Mouse (Mus musculus): ENCODE measurements around the gene Efna5. TPM values are rescaled to one million over a fixed set of nuclear protein-coding genes. Genes with fewer than 3 reads are reported as not detected.

Efna5 gene
- polyA plus RNA-seq, 1 experiment from 2014 or later: 32.9 TPM

- H3K4me3 ChIP-seq (ENCODE audit: low read depth, low read length): no peak overlapping the region
- no peaks in the 10 kb centered on the region for H3K36me3 ChIP-seq (ENCODE audit: control insufficient read depth, insufficient read depth, low read length)
- ATAC-seq (ENCODE audit: insufficient number of reproducible peaks, low FRiP score, low TSS enrichment, low read depth) (no peak), DNase-seq (ENCODE audit: low spot score) (no peak)
- H3K27ac ChIP-seq (replicated peaks; ENCODE audit: low read depth, low read length): no peak overlapping the region
- H3K4me1 ChIP-seq (ENCODE audit: control insufficient read depth, insufficient read depth, low read length): no peaks in the 10 kb centered on the region
- no peaks in the 10 kb centered on the region for H3K27me3 ChIP-seq (ENCODE audit: control insufficient read depth, insufficient read depth, low read length)
- 85% methylated on average over 6 of the region's 6 CpGs for WGBS
- H3K9ac ChIP-seq (ENCODE audit: low read length): no peak overlapping the region
- no peaks in the 10 kb centered on the region for H3K9me3 ChIP-seq (ENCODE audit: control insufficient read depth, low read length)
- H3K4me2 ChIP-seq (ENCODE audit: low read depth, severe bottlenecking): no peak overlapping the region
These were observed 228.7 kb downstream of the Efna5 start for GRCm38 (mm10) chr17:62652451-62652850.

- no peaks in the 10 kb centered on the region for H3K36me3 ChIP-seq (ENCODE audit: control insufficient read depth, insufficient read depth, low read length)
- ATAC-seq (ENCODE audit: insufficient number of reproducible peaks, low FRiP score, low TSS enrichment, low read depth) (no peak), DNase-seq (ENCODE audit: low spot score) (no peak)
- H3K9me3 ChIP-seq (ENCODE audit: control insufficient read depth, low read length): no peaks in the 10 kb centered on the region
- no peak overlapping the region for H3K4me3 ChIP-seq (ENCODE audit: low read depth, low read length)
- H3K27me3 ChIP-seq (ENCODE audit: control insufficient read depth, insufficient read depth, low read length): no peaks in the 10 kb centered on the region
- no peak overlapping the region for H3K27ac ChIP-seq (replicated peaks; ENCODE audit: low read depth, low read length)
- 79% methylated on average over 8 of the region's 8 CpGs for WGBS
- H3K4me1 ChIP-seq (ENCODE audit: control insufficient read depth, insufficient read depth, low read length): no peaks in the 10 kb centered on the region
- H3K4me2 ChIP-seq (ENCODE audit: low read depth, severe bottlenecking): no peak overlapping the region
- no peak overlapping the region for H3K9ac ChIP-seq (ENCODE audit: low read length)
These were observed 229.4 kb downstream of the Efna5 start for GRCm38 (mm10) chr17:62651696-62652095.

DNA sequence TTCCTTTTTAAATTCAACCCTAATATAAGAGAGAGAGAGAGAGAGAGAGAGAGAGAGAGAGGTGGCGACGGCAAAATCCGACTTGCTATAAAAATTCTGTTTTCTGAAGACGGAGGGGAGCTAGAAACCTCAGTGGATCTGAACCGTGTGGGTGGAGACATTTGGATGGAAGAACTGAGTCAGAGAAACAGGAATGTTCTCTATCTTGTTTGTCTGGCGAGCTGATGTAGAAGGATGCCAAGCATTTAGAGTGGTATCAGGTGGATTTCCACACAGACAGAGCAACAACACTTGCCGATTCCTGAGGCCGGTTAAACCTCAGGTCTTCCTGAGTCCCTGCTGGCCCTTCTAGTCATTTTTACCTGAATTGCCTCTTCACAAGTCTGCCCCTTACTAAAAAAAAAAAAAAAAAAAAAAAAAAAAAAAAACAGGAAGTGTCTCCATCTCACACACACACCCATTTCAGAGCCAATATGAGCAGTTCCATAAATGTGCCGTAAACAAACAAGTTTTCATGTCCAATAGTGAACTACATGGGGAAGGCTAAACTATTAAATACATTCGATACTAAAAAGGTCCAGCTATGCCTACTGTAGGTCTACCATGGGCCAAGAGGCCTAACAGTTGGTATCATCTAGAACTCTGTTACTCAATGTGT, 231.7 kb downstream of the Efna5 start:
- Histone ChIP-seq H3K27me3 (ENCODE audit: control insufficient read depth, insufficient read depth, low read length) (no peaks in the 10 kb centered on the region), H3K4me1 (ENCODE audit: control insufficient read depth, insufficient read depth, low read length) (no peaks in the 10 kb centered on the region), H3K9ac (ENCODE audit: low read length) (no peak overlapping the region), H3K27ac (replicated peaks; ENCODE audit: low read depth, low read length) (no peak overlapping the region), H3K4me2 (ENCODE audit: low read depth, severe bottlenecking) (no peak overlapping the region), H3K4me3 (ENCODE audit: low read depth, low read length) (no peak overlapping the region), H3K36me3 (ENCODE audit: control insufficient read depth, insufficient read depth, low read length) (no peaks in the 10 kb centered on the region), H3K9me3 (ENCODE audit: control insufficient read depth, low read length) (no peaks in the 10 kb centered on the region)
- ATAC-seq (ENCODE audit: insufficient number of reproducible peaks, low FRiP score, low TSS enrichment, low read depth) (no peak), DNase-seq (ENCODE audit: low spot score) (no peak)
- WGBS: 93% methylated on average over 10 of the region's 10 CpGs

GRCm38 (mm10) chr17:62646836-62647235, 234.3 kb downstream of the Efna5 start:
- H3K4me1 ChIP-seq (ENCODE audit: control insufficient read depth, insufficient read depth, low read length): no peaks in the 10 kb centered on the region
- ATAC-seq (ENCODE audit: insufficient number of reproducible peaks, low FRiP score, low TSS enrichment, low read depth) (no peak), DNase-seq (ENCODE audit: low spot score) (no peak)
- H3K4me3 ChIP-seq (ENCODE audit: low read depth, low read length): no peak overlapping the region
- H3K4me2 ChIP-seq (ENCODE audit: low read depth, severe bottlenecking): no peak overlapping the region
- no peak overlapping the region for H3K27ac ChIP-seq (replicated peaks; ENCODE audit: low read depth, low read length)
- WGBS: 94% methylated on average over 8 of the region's 8 CpGs
- H3K27me3 ChIP-seq (ENCODE audit: control insufficient read depth, insufficient read depth, low read length): no peaks in the 10 kb centered on the region
- H3K36me3 ChIP-seq (ENCODE audit: control insufficient read depth, insufficient read depth, low read length): no peaks in the 10 kb centered on the region
- H3K9ac ChIP-seq (ENCODE audit: low read length): no peak overlapping the region
- no peaks in the 10 kb centered on the region for H3K9me3 ChIP-seq (ENCODE audit: control insufficient read depth, low read length)

GRCm38 (mm10) chr17:62642447-62643145, 238.5 kb downstream of the Efna5 start:
- Histone ChIP-seq H3K4me3 (ENCODE audit: low read depth, low read length) (no peak overlapping the region), H3K4me1 (ENCODE audit: control insufficient read depth, insufficient read depth, low read length) (no peaks in the 10 kb centered on the region), H3K9me3 (ENCODE audit: control insufficient read depth, low read length) (no peaks in the 10 kb centered on the region), H3K27ac (replicated peaks; ENCODE audit: low read depth, low read length) (no peak overlapping the region), H3K36me3 (ENCODE audit: control insufficient read depth, insufficient read depth, low read length) (no peaks in the 10 kb centered on the region), H3K27me3 (ENCODE audit: control insufficient read depth, insufficient read depth, low read length) (no peaks in the 10 kb centered on the region), H3K9ac (ENCODE audit: low read length) (no peak overlapping the region), H3K4me2 (ENCODE audit: low read depth, severe bottlenecking) (no peak overlapping the region)
- 81% methylated on average over 12 of the region's 12 CpGs for WGBS
- ATAC-seq (ENCODE audit: insufficient number of reproducible peaks, low FRiP score, low TSS enrichment, low read depth): no peak
- DNase-seq (ENCODE audit: low spot score): no peak

- WGBS: 92% methylated on average over 6 of the region's 6 CpGs
- Histone ChIP-seq H3K9me3 (ENCODE audit: control insufficient read depth, low read length) (no peaks in the 10 kb centered on the region), H3K36me3 (ENCODE audit: control insufficient read depth, insufficient read depth, low read length) (no peaks in the 10 kb centered on the region), H3K27ac (replicated peaks; ENCODE audit: low read depth, low read length) (no peak overlapping the region), H3K27me3 (ENCODE audit: control insufficient read depth, insufficient read depth, low read length) (no peaks in the 10 kb centered on the region), H3K9ac (ENCODE audit: low read length) (no peak overlapping the region), H3K4me1 (ENCODE audit: control insufficient read depth, insufficient read depth, low read length) (no peaks in the 10 kb centered on the region), H3K4me2 (ENCODE audit: low read depth, severe bottlenecking) (no peak overlapping the region), H3K4me3 (ENCODE audit: low read depth, low read length) (no peak overlapping the region)
- ATAC-seq (ENCODE audit: insufficient number of reproducible peaks, low FRiP score, low TSS enrichment, low read depth) (no peak), DNase-seq (ENCODE audit: low spot score) (no peak)
These were observed 240.5 kb downstream of the Efna5 start for GRCm38 (mm10) chr17:62640654-62641053.

DNA sequence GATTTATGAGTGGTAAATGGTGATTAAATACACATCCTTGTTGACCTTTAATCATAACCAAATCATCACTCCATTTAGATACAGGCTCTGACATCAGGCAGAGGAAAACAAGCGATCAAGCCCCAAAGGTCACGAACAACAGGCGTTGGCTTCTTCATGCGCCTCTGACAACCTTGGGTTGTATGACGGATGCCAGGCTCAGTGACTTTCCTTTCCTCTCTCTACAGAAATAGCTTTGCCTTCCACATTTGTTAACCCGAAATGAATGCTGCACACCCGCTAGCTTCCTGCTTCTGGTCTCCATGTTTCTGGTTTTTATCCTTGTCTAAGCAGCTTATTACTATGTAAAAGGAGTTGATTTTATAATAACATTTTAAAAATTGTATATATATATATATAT, 244.2 kb downstream of the Efna5 start:
- no peak overlapping the region for H3K4me3 ChIP-seq (ENCODE audit: low read depth, low read length)
- H3K4me1 ChIP-seq (ENCODE audit: control insufficient read depth, insufficient read depth, low read length): no peaks in the 10 kb centered on the region
- no peak overlapping the region for H3K27ac ChIP-seq (replicated peaks; ENCODE audit: low read depth, low read length)
- WGBS: 83% methylated on average over 7 of the region's 7 CpGs
- H3K4me2 ChIP-seq (ENCODE audit: low read depth, severe bottlenecking): no peak overlapping the region
- no peak for ATAC-seq (ENCODE audit: insufficient number of reproducible peaks, low FRiP score, low TSS enrichment, low read depth)
- H3K9ac ChIP-seq (ENCODE audit: low read length): no peak overlapping the region
- no peak for DNase-seq (ENCODE audit: low spot score)
- no peaks in the 10 kb centered on the region for H3K9me3 ChIP-seq (ENCODE audit: control insufficient read depth, low read length)
- H3K27me3 ChIP-seq (ENCODE audit: control insufficient read depth, insufficient read depth, low read length): no peaks in the 10 kb centered on the region
- H3K36me3 ChIP-seq (ENCODE audit: control insufficient read depth, insufficient read depth, low read length): no peaks in the 10 kb centered on the region

GRCm38 (mm10) chr17:62634937-62635336, 246.2 kb downstream of the Efna5 start:
- no peak for DNase-seq (ENCODE audit: low spot score)
- no peak overlapping the region for H3K9ac ChIP-seq (ENCODE audit: low read length)
- H3K4me1 ChIP-seq (ENCODE audit: control insufficient read depth, insufficient read depth, low read length): no peaks in the 10 kb centered on the region
- H3K4me2 ChIP-seq (ENCODE audit: low read depth, severe bottlenecking): no peak overlapping the region
- WGBS: 74% methylated on average over 3 of the region's 3 CpGs
- H3K36me3 ChIP-seq (ENCODE audit: control insufficient read depth, insufficient read depth, low read length): no peaks in the 10 kb centered on the region
- no peaks in the 10 kb centered on the region for H3K9me3 ChIP-seq (ENCODE audit: control insufficient read depth, low read length)
- H3K4me3 ChIP-seq (ENCODE audit: low read depth, low read length): no peak overlapping the region
- no peak overlapping the region for H3K27ac ChIP-seq (replicated peaks; ENCODE audit: low read depth, low read length)
- ATAC-seq (ENCODE audit: insufficient number of reproducible peaks, low FRiP score, low TSS enrichment, low read depth): no peak
- H3K27me3 ChIP-seq (ENCODE audit: control insufficient read depth, insufficient read depth, low read length): no peaks in the 10 kb centered on the region

All from limb, embryonic 11.5 days (tissue).